Mouse (Mus musculus): ENCODE measurements around the gene Ccdc63.

Ccdc63 gene

DNA sequence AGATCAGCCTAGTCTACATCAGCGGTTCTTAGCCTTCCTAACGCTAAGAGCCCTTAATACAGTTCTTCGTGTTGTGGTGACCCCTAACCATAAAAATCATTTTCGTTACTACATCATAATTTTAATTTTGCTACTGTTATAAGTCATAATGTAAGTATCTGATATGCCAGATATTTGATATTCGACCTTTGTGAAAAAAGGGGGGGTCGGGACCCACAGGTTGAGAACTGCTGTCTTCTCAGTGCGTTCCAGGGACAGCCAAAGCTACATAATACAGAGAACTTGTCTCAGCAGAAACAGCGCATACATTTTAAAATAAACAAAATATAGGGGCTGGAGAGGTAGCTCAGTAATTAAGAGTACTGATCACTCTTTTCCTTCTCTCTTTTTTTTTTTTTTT is 51.0 kb downstream of the Ccdc63 start:
- DNase-seq (ENCODE audit: extremely low read depth, low read depth, low spot score): no peak

DNA sequence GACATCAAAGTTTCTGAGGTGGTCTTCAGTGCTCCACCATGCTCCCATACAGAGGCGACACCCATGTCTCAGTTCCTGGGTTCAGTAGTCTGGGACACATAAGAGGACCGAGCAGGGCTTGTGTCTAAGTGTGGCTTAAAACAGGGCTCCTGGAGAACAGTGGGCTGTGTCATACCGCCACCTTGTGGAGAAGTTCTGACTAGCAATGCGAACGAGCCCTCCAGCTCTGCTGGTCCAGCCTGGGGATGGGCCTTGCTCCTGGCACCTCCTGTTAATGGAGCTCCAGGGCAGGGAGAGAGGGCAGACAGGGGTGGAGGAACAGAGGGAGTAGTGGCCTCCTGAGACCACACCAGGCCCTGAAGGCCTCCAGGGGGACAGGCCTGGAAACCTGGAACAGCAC is 51.7 kb downstream of the Ccdc63 start:
- no peak for DNase-seq (ENCODE audit: extremely low read depth, low read depth, low spot score)

GRCm38 (mm10) chr5:122086121-122086520 is 54.5 kb downstream of the Ccdc63 start:
- DNase-seq (ENCODE audit: extremely low read depth, low read depth, low spot score): no peak

DNA sequence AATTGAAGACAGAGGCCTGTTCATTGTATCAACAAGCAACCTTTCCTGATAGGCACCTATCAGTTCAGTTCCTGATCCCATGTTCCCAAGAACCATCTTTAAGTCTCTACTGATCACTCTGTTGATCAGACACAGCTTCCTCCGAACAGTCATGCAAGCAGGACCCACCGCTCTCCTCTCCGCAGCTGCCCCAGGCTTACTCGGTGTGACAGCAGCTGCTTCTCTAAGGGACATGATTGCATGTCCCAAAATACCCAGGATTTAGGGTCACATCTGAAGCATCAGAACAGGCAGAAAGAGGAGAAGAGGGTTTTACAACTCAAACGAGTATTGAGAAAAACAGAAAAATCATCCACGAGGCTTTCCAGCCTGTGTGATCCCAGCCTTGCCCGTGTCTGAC is 55.3 kb downstream of the Ccdc63 start:
- no peak for DNase-seq (ENCODE audit: extremely low read depth, low read depth, low spot score)

GRCm38 (mm10) chr5:122084470-122084869 is 56.2 kb downstream of the Ccdc63 start:
- no peak for DNase-seq (ENCODE audit: extremely low read depth, low read depth, low spot score)

DNA sequence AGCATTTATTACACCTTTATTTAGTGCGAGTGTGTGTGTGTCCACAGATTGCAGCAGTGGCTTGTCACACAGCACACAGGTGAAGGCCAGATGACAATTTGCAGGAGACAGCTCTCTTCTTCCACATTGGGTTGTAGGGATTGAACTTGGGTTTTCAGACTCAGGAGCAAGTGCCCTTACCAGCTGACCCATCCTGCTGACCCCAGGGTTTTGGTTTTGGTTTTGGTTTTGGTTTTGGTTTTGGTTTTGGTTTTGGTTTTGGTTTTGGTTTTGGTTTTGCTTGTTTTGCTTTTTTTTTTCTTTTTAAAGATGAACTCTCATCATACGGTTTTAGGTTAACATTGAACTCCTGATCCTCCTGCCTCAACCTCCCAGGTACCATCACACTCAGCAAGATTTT is 57.3 kb downstream of the Ccdc63 start:
- no peak for DNase-seq (ENCODE audit: extremely low read depth, low read depth, low spot score)

GRCm38 (mm10) chr5:122081471-122081870 is 59.2 kb downstream of the Ccdc63 start:
- DNase-seq (ENCODE audit: extremely low read depth, low read depth, low spot score): no peak

GRCm38 (mm10) chr5:122080930-122081329 is 59.7 kb downstream of the Ccdc63 start:
- DNase-seq (ENCODE audit: extremely low read depth, low read depth, low spot score): no peak

- no peak for DNase-seq (ENCODE audit: extremely low read depth, low read depth, low spot score)
These were observed 60.8 kb downstream of the Ccdc63 start for GRCm38 (mm10) chr5:122079796-122080195.

DNA sequence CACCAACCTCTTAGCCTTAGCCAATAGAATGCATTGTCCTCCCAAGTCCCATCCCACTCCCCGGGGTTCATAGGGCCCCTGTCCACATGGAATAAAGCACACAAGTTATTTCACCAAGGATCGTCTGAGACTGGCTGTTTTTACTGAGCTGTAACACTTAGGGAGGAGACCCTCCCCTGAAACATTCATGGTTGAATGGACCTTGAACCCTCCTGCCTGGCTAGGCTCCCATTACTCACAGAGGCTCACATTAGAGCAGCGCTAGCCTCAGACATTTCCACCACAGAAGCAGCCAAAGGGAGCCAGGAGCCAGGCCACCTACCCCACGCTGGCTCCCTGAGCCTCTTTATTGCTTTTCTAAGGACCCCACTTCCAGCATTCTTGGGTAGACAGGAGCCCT is 63.4 kb downstream of the Ccdc63 start:
- DNase-seq (ENCODE audit: extremely low read depth, low read depth, low spot score): no peak

DNA sequence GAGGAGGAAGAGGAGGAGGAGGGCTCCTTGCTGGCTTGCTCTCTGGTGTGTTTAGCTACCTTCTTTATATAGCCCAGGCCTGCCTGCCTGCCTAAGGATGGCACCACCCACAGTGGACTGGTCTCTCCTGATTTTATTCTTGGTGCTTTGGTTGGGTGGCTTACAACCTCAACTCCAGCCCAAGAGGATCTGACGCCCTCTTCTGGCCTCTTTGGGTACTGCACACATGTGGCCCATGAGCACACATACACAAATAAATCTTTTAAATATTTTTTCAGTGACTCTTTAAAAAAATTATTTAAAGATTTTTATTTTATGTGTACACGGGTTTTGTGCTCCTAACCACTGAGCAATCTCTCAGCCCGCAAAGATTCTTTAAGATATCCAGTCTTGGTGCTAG is 64.9 kb downstream of the Ccdc63 start:
- DNase-seq (ENCODE audit: extremely low read depth, low read depth, low spot score): no peak

GRCm38 (mm10) chr5:122071997-122072396 is 68.6 kb downstream of the Ccdc63 start:
- DNase-seq (ENCODE audit: extremely low read depth, low read depth, low spot score): no peak

GRCm38 (mm10) chr5:122070963-122071800 is 69.4 kb downstream of the Ccdc63 start:
- DNase-seq (ENCODE audit: extremely low read depth, low read depth, low spot score): no peak

GRCm38 (mm10) chr5:122068563-122068962 is 72.1 kb downstream of the Ccdc63 start:
- DNase-seq (ENCODE audit: extremely low read depth, low read depth, low spot score): no peak

- no peak for DNase-seq (ENCODE audit: extremely low read depth, low read depth, low spot score)
These were observed 77.3 kb downstream of the Ccdc63 start for GRCm38 (mm10) chr5:122063204-122063933.

DNA sequence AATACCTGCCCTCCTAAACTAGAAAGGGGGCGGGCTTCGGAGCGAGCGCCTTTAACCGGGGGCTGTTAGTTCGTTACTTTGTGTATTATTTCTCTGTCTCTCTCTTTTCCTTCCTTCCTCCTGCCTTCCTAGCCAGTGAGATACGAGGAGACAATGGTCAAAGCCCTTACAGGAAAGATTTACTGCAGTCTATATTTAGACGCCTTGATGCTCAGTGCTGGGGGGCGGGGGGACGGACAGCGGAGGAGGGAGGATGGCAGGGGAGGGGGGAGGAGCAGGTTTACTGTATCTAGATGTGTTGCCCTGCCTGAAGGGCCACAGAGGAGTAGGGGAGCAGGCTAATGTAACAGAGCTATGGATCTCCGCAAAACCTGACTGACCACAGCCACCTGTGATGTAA is 78.1 kb downstream of the Ccdc63 start:
- DNase-seq (ENCODE audit: extremely low read depth, low read depth, low spot score): no peak

- no peak for DNase-seq (ENCODE audit: extremely low read depth, low read depth, low spot score)
These were observed 79.8 kb downstream of the Ccdc63 start for GRCm38 (mm10) chr5:122060767-122061333.

DNA sequence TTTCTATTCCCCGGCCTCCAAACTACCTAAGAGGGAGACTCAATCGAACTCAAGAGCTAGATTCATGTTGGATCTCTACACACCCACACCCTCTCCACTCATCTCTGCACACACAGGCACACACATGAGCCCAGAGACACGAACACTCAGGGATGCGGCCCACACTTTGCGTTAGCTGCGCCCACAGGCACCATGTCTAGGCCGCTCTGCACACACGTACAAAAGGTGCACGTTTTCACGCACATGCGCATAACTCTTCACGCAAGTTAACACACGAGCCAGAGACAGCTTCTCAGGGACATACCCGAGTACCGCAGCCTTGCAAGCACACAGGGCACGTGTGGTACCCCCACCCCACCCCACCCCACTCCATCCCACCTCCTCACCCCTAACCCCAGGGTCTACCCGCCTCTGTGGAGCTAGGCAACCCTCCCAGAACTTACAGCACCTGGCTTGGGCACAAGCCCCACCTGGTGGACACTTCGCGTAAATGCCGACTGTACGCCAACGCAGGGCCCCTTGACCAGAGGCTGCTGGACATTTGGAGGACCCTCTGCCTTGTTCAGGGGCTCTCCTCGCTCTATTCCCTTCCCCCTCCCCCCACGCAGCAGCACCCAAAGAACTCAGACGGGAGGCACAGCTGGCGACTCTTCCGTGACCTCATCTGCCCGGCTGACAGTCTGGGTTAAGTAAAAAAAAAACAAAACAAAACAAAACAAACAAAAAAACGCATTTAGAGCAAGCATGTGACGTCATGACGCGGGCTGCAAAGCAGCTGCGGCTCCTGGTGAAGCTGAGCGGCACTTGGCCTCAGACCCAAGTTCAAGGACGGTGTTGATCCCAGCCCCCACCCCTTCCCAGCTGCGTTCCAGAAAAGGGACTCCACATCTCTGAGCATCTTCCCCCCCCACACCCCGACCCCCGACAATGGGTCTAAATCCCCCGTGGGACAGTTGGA is 81.3 kb downstream of the Ccdc63 start:
- DNase-seq (ENCODE audit: extremely low read depth, low read depth, low spot score): no peak
